Mouse (Mus musculus) G1E (cell line): ENCODE measurements around the gene Paqr6.

ENCODE experiments used
- CTCF ChIP-seq: IDR thresholded peaks from 2 replicates; pipeline ENCODE4 v1.5.1; 2012; ENCODE audit warnings: low read depth, low read length, inconsistent platforms, mixed read lengths
- GATA1 ChIP-seq: IDR thresholded peaks from 2 replicates; pipeline ENCODE4 v1.6.1; 2012; ENCODE audit warnings: borderline replicate concordance, low read length, inconsistent platforms, mixed read lengths
- POLR2AphosphoS5 ChIP-seq: IDR thresholded peaks from 2 replicates; pipeline ENCODE4 v1.6.1; 2012; ENCODE audit warnings: low read depth, low read length, inconsistent platforms; ENCODE audit not compliant: insufficient replicate concordance
- TAL1 ChIP-seq: conservative IDR thresholded peaks from 2 replicates; pipeline ENCODE4 v1.6.1; 2012; ENCODE audit warnings: low read depth, low read length, inconsistent platforms, mixed read lengths

DNA sequence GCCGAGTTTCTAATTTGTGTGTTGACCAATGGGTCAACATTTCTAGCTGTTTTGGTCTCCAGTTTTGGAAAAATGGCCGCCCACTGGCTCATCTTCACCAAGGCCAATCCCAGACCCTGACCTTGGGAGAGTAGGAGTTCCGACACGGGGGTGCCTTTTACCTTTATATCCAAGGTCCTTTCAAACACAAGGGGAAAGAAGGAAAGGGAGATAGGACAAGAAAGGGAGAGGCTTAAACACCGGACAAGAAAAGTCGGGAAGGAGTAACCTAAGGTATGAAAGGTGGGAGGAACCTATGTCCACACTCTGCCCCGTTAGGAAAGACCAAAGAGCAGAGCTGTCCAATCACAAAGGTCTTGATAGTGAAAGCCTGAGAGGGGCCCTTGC lies 46.3 kb downstream of the Paqr6 start:
- TF ChIP-seq CTCF (no peak), POLR2AphosphoS5 (no peak), GATA1 (no peak), TAL1 (no peak)
